Mouse (Mus musculus): ENCODE results near the gene Dusp16.

GRCm38 (mm10) chr6:134792141-134793045 lies at the start of gene Dusp16:
- TF ChIP-seq POLR2A (IDR thresholded peaks at IDR 0.05; ENCODE audit: low read depth, low read length), result peak; percentile 34; the same call in 1 of the 2 replicates
- no peak for TF ChIP-seq CTCF (IDR thresholded peaks at IDR 0.05; ENCODE audit: borderline replicate concordance, insufficient read depth, low read length)

Measured in embryonic fibroblast, embryonic 13.5 days (primary cell).